Mouse (Mus musculus): ENCODE results near the gene Olfr830.
"Not testable (repeated sequence)": the region's sequence is repeated elsewhere in the genome, so short reads cannot be mapped to it uniquely, and the experiment has no call there.

Olfr830 gene

DNA sequence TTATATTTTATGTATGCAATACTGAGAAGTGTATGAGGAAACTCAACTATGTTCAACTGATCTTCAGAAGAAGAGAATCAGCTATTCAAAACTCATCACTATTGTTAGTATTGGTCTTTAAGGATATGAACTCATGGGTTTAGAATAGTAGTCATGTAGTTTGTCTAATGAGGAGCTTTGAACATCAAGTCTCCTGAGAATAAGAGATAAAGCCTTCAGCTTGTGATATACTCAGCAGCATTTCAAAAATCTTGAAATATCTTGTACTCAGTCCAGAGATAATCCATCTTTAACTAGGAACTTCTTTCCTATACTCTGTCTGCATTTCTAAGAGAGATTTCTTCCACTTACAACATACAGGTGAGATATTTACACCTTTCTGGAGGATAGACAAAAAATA is at the start of gene Olfr830:
TSS of gene Olfr830 (plus strand) at position 301 of the 400 bp plus-strand sequence.
- DNase-seq: no peak

DNA sequence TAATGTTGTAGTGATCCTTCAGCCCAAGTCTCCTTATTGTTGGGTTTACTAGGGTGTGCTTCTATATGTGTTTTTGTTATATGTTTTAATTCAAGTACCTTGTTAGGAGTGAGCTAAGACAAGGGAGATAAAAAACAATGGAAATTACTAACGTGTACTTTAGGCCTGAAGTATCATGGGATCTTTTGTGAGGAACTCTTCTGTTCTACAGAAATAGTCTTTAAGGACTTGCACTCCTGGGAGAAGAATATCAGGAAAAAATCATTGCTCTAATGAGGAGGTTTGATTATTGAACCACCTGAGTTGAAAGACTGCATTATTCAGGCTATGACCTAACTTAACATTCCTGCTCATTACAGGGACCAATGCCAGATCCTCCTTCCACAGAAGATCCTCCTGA is 19.9 kb upstream of the Olfr830 start, which contains the start of gene Olfr829:
TSS of gene Olfr829 (plus strand) at position 301 of the 400 bp plus-strand sequence.
- DNase-seq: no peak

DNA sequence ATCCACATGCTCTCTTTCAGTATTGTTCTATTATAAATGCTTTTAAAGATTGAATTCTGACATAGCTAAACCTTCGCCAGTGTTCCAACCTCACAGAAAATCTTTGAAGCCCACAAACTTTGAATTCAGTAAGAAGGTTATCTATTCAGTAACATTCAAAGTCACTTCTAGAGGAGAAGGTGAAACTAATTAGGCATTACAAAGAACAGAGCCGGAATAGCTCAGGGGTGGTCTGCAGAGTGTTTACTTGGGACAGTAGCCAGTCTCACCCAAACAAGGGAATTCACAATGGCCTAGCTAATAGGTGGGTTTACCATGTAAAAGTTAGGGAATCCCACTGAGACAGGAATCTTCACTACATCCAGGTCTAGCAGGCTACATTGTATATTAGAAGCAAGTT is 33.2 kb downstream of the Olfr830 start:
- not testable (repeated sequence) for DNase-seq

DNA sequence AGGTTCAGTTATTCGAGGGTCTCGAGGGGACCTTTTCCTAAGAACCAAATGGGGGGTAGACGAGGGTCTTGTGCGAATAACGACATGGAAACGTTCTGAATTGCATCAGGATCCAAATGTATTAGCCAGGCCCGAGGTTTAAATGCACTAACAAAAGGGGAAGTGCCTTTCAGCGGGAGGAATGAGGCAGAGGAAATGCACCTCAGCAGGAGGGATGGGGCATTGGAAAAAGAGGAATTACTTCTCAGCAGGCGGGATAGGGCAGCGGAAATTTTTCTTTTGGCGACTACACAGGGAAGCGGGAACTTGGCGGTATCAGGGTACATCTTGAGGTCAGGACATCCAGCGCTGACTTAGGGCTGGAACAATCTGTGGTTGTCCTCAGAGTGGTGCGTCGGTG is 53.4 kb downstream of the Olfr830 start:
- not testable (repeated sequence) for DNase-seq
